Mouse (Mus musculus) E14TG2a.4 (cell line): ENCODE measurements around the gene Nr4a3.

Source experiments
- CTCF ChIP-seq: conservative IDR thresholded peaks from 2 replicates; pipeline ENCODE4 v1.5.1; 2014; ENCODE audit warnings: low read length
- NANOG ChIP-seq: IDR thresholded peaks from 2 replicates; pipeline ENCODE4 v1.6.1; 2014; ENCODE audit warnings: borderline replicate concordance, low read length, mixed read lengths

GRCm38 (mm10) chr4:48083452-48083851, 38.5 kb downstream of the Nr4a3 start:
- TF ChIP-seq CTCF (no peak), NANOG (no peak)
